Mouse (Mus musculus): ENCODE data around the gene Grid1. TPM values are rescaled to one million over a fixed set of nuclear protein-coding genes. Genes with fewer than 3 reads are reported as not detected.

The Grid1 gene
- polyA plus RNA-seq, 1 experiment from 2014 or later = 0.76 TPM

GRCm38 (mm10) chr14:35139824-35140223, 319.9 kb downstream of the Grid1 start:
- 86% methylated on average over 7 of the region's 7 CpGs for WGBS
- no peaks in the 10 kb centered on the region for H3K27me3 ChIP-seq (ENCODE audit: control insufficient read depth, insufficient read depth, low read length)
- no peaks in the 10 kb centered on the region for H3K4me1 ChIP-seq (ENCODE audit: control insufficient read depth, insufficient read depth, low read length)

GRCm38 (mm10) chr14:35152450-35152849, 332.5 kb downstream of the Grid1 start:
- Histone ChIP-seq H3K36me3 (ENCODE audit: control insufficient read depth, insufficient read depth, low read length) (no peaks in the 10 kb centered on the region), H3K27me3 (ENCODE audit: control insufficient read depth, insufficient read depth, low read length) (no peaks in the 10 kb centered on the region), H3K27ac (ENCODE audit: low read depth, low read length) (no peak overlapping the region), H3K4me1 (ENCODE audit: control insufficient read depth, insufficient read depth, low read length) (no peaks in the 10 kb centered on the region), H3K9ac (ENCODE audit: low read depth, low read length) (no peak overlapping the region), H3K4me3 (ENCODE audit: low read length) (no peak overlapping the region), H3K4me2 (replicated peaks; ENCODE audit: low read depth, low read length) (no peak overlapping the region), H3K9me3 (ENCODE audit: control insufficient read depth, low read length) (no peaks in the 10 kb centered on the region)
- WGBS = 80% methylated on average over 3 of the region's 3 CpGs
- no peak for ATAC-seq (ENCODE audit: low FRiP score, low TSS enrichment)

More at GRCm38 (mm10) chr14:35139824-35140223, 319.9 kb downstream of the Grid1 start:
- no peaks in the 10 kb centered on the region for H3K36me3 ChIP-seq (ENCODE audit: control insufficient read depth, insufficient read depth, low read length)
- H3K4me3 ChIP-seq (ENCODE audit: low read length) = no peak overlapping the region
- no peak overlapping the region for H3K27ac ChIP-seq (ENCODE audit: low read depth, low read length)
- no peak overlapping the region for H3K4me2 ChIP-seq (replicated peaks; ENCODE audit: low read depth, low read length)
- ATAC-seq (ENCODE audit: low FRiP score, low TSS enrichment) = no peak
- H3K9ac ChIP-seq (ENCODE audit: low read depth, low read length) = no peak overlapping the region
- H3K9me3 ChIP-seq (ENCODE audit: control insufficient read depth, low read length) = no peaks in the 10 kb centered on the region

- H3K9ac ChIP-seq (ENCODE audit: low read depth, low read length) = no peak overlapping the region
- H3K4me2 ChIP-seq (replicated peaks; ENCODE audit: low read depth, low read length) = no peak overlapping the region
- ATAC-seq (ENCODE audit: low FRiP score, low TSS enrichment) = no peak
- H3K36me3 ChIP-seq (ENCODE audit: control insufficient read depth, insufficient read depth, low read length) = no peaks in the 10 kb centered on the region
- H3K27me3 ChIP-seq (ENCODE audit: control insufficient read depth, insufficient read depth, low read length) = no peaks in the 10 kb centered on the region
- no peak overlapping the region for H3K4me3 ChIP-seq (ENCODE audit: low read length)
- H3K4me1 ChIP-seq (ENCODE audit: control insufficient read depth, insufficient read depth, low read length) = no peaks in the 10 kb centered on the region
- H3K9me3 ChIP-seq (ENCODE audit: control insufficient read depth, low read length) = no peaks in the 10 kb centered on the region
- 58% methylated on average over 3 of the region's 3 CpGs for WGBS
- H3K27ac ChIP-seq (ENCODE audit: low read depth, low read length) = no peak overlapping the region
Observed at GRCm38 (mm10) chr14:35153701-35154277, 333.9 kb downstream of the Grid1 start.

- Histone ChIP-seq H3K27me3 (ENCODE audit: control insufficient read depth, insufficient read depth, low read length) (no peaks in the 10 kb centered on the region), H3K27ac (ENCODE audit: low read depth, low read length) (no peak overlapping the region), H3K9me3 (ENCODE audit: control insufficient read depth, low read length) (no peaks in the 10 kb centered on the region), H3K4me3 (ENCODE audit: low read length) (no peak overlapping the region), H3K36me3 (ENCODE audit: control insufficient read depth, insufficient read depth, low read length) (no peaks in the 10 kb centered on the region), H3K4me1 (ENCODE audit: control insufficient read depth, insufficient read depth, low read length) (no peaks in the 10 kb centered on the region), H3K4me2 (replicated peaks; ENCODE audit: low read depth, low read length) (no peak overlapping the region), H3K9ac (ENCODE audit: low read depth, low read length) (no peak overlapping the region)
- ATAC-seq (ENCODE audit: low FRiP score, low TSS enrichment) = no peak
- 51% methylated on average over 3 of the region's 3 CpGs for WGBS
Observed at GRCm38 (mm10) chr14:35154364-35154763, 334.5 kb downstream of the Grid1 start.

GRCm38 (mm10) chr14:35157069-35157655, 337.3 kb downstream of the Grid1 start:
- Histone ChIP-seq H3K4me3 (ENCODE audit: low read length) (no peak overlapping the region), H3K36me3 (ENCODE audit: control insufficient read depth, insufficient read depth, low read length) (no peaks in the 10 kb centered on the region), H3K4me2 (replicated peaks; ENCODE audit: low read depth, low read length) (no peak overlapping the region), H3K4me1 (ENCODE audit: control insufficient read depth, insufficient read depth, low read length) (no peaks in the 10 kb centered on the region), H3K9ac (ENCODE audit: low read depth, low read length) (no peak overlapping the region), H3K27ac (ENCODE audit: low read depth, low read length) (no peak overlapping the region), H3K27me3 (ENCODE audit: control insufficient read depth, insufficient read depth, low read length) (no peaks in the 10 kb centered on the region), H3K9me3 (ENCODE audit: control insufficient read depth, low read length) (no peaks in the 10 kb centered on the region)
- ATAC-seq (ENCODE audit: low FRiP score, low TSS enrichment) = 0 out of 2 replicates have a peak, but pooled peaks have one; percentile 39
- WGBS = 78% methylated on average over 7 of the region's 7 CpGs

- Histone ChIP-seq H3K9ac (ENCODE audit: low read depth, low read length) (no peak overlapping the region), H3K27ac (ENCODE audit: low read depth, low read length) (no peak overlapping the region), H3K27me3 (ENCODE audit: control insufficient read depth, insufficient read depth, low read length) (no peaks in the 10 kb centered on the region), H3K4me1 (ENCODE audit: control insufficient read depth, insufficient read depth, low read length) (no peaks in the 10 kb centered on the region), H3K4me3 (ENCODE audit: low read length) (no peak overlapping the region), H3K9me3 (ENCODE audit: control insufficient read depth, low read length) (no peaks in the 10 kb centered on the region), H3K4me2 (replicated peaks; ENCODE audit: low read depth, low read length) (no peak overlapping the region), H3K36me3 (ENCODE audit: control insufficient read depth, insufficient read depth, low read length) (no peaks in the 10 kb centered on the region)
- WGBS = 84% methylated on average over 2 of the region's 2 CpGs
- no peak for ATAC-seq (ENCODE audit: low FRiP score, low TSS enrichment)
Observed at GRCm38 (mm10) chr14:35159296-35159695, 339.4 kb downstream of the Grid1 start.

- no peak overlapping the region for H3K4me2 ChIP-seq (replicated peaks; ENCODE audit: low read depth, low read length)
- H3K36me3 ChIP-seq (ENCODE audit: control insufficient read depth, insufficient read depth, low read length) = no peaks in the 10 kb centered on the region
- no peak overlapping the region for H3K27ac ChIP-seq (ENCODE audit: low read depth, low read length)
- no peak for ATAC-seq (ENCODE audit: low FRiP score, low TSS enrichment)
- no peak overlapping the region for H3K4me3 ChIP-seq (ENCODE audit: low read length)
- H3K9ac ChIP-seq (ENCODE audit: low read depth, low read length) = no peak overlapping the region
- H3K27me3 ChIP-seq (ENCODE audit: control insufficient read depth, insufficient read depth, low read length) = no peaks in the 10 kb centered on the region
- WGBS = 81% methylated on average over 2 of the region's 2 CpGs
- H3K9me3 ChIP-seq (ENCODE audit: control insufficient read depth, low read length) = no peaks in the 10 kb centered on the region
- H3K4me1 ChIP-seq (ENCODE audit: control insufficient read depth, insufficient read depth, low read length) = no peaks in the 10 kb centered on the region
Observed at GRCm38 (mm10) chr14:35167451-35167850, 347.5 kb downstream of the Grid1 start.

- Histone ChIP-seq H3K27me3 (ENCODE audit: control insufficient read depth, insufficient read depth, low read length) (no peaks in the 10 kb centered on the region), H3K27ac (ENCODE audit: low read depth, low read length) (no peak overlapping the region), H3K4me3 (ENCODE audit: low read length) (no peak overlapping the region), H3K36me3 (ENCODE audit: control insufficient read depth, insufficient read depth, low read length) (no peaks in the 10 kb centered on the region), H3K4me2 (replicated peaks; ENCODE audit: low read depth, low read length) (no peak overlapping the region), H3K9me3 (ENCODE audit: control insufficient read depth, low read length) (no peaks in the 10 kb centered on the region), H3K4me1 (ENCODE audit: control insufficient read depth, insufficient read depth, low read length) (no peaks in the 10 kb centered on the region), H3K9ac (ENCODE audit: low read depth, low read length) (no peak overlapping the region)
- ATAC-seq (ENCODE audit: low FRiP score, low TSS enrichment) = no peak
- WGBS = 66% methylated on average over 1 of the region's 1 CpGs
Observed at GRCm38 (mm10) chr14:35173861-35174260, 354.0 kb downstream of the Grid1 start.

- Histone ChIP-seq H3K9ac (ENCODE audit: low read depth, low read length) (no peak overlapping the region), H3K4me3 (ENCODE audit: low read length) (no peak overlapping the region), H3K27me3 (ENCODE audit: control insufficient read depth, insufficient read depth, low read length) (no peaks in the 10 kb centered on the region), H3K9me3 (ENCODE audit: control insufficient read depth, low read length) (no peaks in the 10 kb centered on the region), H3K4me2 (replicated peaks; ENCODE audit: low read depth, low read length) (no peak overlapping the region), H3K36me3 (ENCODE audit: control insufficient read depth, insufficient read depth, low read length) (no peaks in the 10 kb centered on the region), H3K4me1 (ENCODE audit: control insufficient read depth, insufficient read depth, low read length) (no peaks in the 10 kb centered on the region), H3K27ac (ENCODE audit: low read depth, low read length) (no peak overlapping the region)
- no peak for ATAC-seq (ENCODE audit: low FRiP score, low TSS enrichment)
- WGBS = 92% methylated on average over 3 of the region's 3 CpGs
Observed at GRCm38 (mm10) chr14:35176021-35176420, 356.1 kb downstream of the Grid1 start.

Data from kidney, embryonic 14.5 days (tissue).